Mouse (Mus musculus): ENCODE data around the gene Gm20479.

DNA sequence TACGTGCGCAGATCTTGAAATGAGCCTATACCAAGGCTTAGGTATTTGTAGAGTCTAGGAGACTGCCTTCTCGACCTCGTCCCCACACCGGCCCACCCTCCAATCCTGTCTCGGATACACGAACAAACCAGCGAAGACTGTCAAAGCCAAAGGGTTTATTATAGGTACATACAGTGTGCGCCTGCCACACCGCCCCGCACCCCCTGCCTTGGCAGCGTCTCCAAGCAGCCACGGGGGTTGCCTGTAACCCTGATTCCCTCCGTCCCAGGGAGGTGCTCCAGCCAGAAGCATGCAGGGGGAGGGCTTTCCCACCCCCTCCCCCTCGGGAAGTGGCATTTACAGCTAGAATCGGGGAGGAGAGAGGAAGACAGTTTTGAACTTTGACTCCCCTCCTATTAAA lies 971 bp downstream of the Gm20479 start:
- TF ChIP-seq CTCF (conservative IDR thresholded peaks at IDR 0.05; ENCODE audit: low read length) (no peak), POU5F1 (IDR thresholded peaks at IDR 0.05; ENCODE audit: borderline replicate concordance, low read length) (no peak), NANOG (IDR thresholded peaks at IDR 0.05; ENCODE audit: borderline replicate concordance, low read length) (no peak)
